Mouse (Mus musculus): Measurements from ENCODE around the gene Btbd9. TPM values are rescaled to one million over a fixed set of nuclear protein-coding genes. Genes with fewer than 3 reads are reported as not detected.
"Not testable (repeated sequence)": the region's sequence is repeated elsewhere in the genome, so short reads cannot be mapped to it uniquely, and the experiment has no call there.

Btbd9 gene
- 100 to 1,000 TPM in 1 of 2 experiments, 10 to 100 TPM in 1; 95.6 to 106 TPM for total RNA-seq (2021)

DNA sequence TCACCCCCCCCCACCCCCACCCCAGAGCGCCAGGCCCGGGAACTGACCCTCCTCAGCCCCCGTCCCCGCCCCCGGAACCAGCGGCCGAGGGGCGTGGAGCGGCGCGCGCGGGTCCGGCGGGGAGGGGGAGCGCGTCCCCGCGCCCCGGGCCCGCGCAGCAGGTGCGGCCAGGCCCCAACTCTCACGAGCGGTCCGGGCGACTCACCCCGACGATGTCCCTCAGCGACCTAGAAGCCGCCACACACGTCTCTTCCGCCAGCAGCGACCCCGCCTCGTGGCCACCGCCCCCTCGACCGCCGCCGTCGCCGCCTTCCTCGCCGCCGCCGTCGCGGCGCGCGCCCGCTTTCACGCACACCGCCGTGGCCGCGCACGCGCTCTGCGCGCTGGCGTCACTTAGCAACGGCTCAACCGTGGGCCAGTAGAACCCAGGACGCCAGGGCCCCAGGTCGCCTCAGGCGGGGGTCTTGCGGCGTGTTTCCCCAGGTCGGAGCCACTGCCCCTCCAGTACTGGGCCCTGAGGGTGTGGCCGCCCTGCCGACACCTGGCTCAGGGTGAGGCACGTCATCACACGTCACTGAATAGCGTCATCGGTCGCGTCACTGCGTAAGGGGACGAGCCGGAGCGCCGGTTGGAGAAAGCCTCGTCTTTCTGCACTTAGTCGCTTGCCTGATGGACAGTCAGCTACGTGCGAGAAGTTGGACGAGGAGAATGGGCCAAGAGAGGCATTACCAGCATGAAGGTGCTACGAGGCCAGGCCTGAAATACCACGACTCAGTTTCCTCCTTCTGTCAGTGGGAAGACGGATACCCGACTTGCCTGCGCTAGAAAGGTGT is at the start of gene Btbd9:
Gene Btbd9, minus strand, starts transcription at position 548 of the 833 bp plus-strand sequence.
- intact Hi-C loops (cut with DNase I) = loop anchor here (2.0 kb wide), 2 partner anchors 51 to 107 kb away; no protein-coding TSS in a partner anchor
- DNase-seq (ENCODE audit: low spot score in 2 of 2) = peak; percentile 97 to 99

DNA sequence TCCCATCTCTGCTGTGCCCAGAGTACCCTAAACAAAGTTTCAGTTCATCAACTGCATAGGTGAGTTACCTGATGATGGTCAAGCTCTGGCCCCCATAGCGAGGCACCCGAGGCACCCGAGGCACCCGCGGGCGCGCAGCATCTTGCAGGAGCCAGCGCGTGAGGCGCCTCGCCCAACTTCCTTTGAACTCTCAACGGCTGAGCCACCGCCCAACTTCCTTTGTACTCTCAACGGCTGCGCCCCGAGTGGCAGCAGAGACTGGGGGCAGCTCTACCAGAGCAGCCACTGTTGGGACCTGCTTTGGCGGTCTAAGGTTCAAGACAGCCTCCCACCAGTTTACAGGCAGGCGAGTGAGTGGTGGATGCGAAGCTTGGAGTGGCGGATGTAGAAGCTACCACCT is 47.8 kb upstream of the Btbd9 start, which contains the start of gene Dnah8:
Gene Dnah8, plus strand, starts transcription at position 223 of the 400 bp plus-strand sequence.
- DNase-seq (ENCODE audit: low spot score in 2 of 2); intact Hi-C loops (cut with DNase I): not testable (repeated sequence)

DNA sequence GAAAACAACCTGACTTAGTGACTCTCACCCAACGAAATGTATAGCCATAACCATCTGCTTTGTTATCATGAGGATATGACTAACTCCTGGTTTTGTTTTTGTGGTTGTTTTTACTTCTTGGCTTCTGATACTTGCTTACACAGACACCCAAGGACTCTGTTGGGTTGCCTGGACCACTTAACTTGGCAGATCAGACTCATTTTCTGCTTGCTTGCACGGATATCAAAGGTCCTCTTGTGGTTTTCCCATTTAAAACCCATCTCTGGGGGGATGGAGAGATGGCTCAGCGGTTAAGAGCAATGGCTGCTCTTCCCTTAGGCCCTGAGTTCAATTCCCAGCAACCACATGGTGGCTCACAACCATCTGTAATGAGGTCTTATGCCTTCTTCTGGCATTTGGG is 46.9 kb upstream of the Btbd9 start:
- intact Hi-C loops (cut with DNase I) = no loop called here

DNA sequence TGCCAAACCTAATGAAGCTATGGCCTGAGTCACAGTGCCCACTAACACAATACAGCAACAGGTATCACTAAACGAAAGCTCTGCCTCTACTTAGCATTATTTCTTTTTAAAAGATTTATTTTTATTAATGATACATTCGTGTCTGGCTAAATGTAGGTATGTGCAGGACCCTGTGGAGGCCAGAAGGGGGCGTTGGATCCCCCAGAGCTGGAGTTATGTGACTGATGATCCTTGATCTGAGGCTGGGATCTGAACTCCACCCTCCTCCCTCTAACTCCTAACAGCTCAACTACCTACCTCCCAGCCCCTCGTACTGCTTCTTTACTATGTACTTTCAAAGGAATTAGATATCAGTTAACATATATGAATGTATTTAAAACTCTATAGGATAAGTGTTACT is 45.2 kb upstream of the Btbd9 start:
- intact Hi-C loops (cut with DNase I) = no loop called here
- DNase-seq (ENCODE audit: low spot score in 2 of 2) = no peak

More for the DNA sequence above, 46.9 kb upstream of the Btbd9 start:
- no peak for DNase-seq (ENCODE audit: low spot score in 2 of 2)

DNA sequence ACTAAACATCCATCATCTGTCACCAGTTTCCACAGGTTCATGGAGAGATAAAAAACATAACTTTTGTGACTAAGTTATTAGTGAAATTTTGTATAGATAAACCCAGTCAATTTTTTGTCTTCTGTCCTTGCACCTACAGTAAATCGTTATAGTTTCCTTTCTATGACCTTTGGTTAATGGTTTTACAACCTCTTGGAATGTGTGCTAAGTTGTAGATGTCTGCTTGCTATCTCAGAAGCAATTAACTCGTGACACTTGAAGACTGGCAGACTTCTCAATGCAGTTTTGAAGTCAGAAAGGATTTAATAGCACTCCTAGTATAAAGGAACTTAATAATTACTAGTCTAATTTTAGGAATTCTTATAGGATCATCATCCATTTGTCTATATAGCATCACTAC is 44.3 kb upstream of the Btbd9 start:
- intact Hi-C loops (cut with DNase I) = no loop called here
- no peak for DNase-seq (ENCODE audit: low spot score in 2 of 2)

DNA sequence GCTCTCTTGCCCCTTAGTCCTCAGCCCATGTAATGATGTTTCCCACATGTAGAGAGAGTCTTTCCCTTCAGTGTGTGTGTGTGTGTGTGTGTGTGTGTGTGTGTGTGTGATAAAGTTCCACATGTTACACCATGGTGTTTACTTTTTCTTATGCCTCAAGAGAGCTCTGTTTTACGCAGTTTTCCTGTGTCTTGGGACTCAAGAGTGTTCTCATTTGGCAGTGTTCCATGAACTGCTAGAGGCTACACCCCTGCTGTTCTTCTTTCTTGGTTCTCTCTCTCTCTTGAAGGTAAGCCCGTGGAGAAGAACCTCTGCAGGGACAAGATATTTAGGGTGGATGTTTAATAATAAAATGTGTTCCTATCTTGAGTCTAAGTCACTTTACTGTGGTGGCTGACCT is 42.9 kb upstream of the Btbd9 start:
- no peak for DNase-seq (ENCODE audit: low spot score in 2 of 2)
- intact Hi-C loops (cut with DNase I) = no loop called here

DNA sequence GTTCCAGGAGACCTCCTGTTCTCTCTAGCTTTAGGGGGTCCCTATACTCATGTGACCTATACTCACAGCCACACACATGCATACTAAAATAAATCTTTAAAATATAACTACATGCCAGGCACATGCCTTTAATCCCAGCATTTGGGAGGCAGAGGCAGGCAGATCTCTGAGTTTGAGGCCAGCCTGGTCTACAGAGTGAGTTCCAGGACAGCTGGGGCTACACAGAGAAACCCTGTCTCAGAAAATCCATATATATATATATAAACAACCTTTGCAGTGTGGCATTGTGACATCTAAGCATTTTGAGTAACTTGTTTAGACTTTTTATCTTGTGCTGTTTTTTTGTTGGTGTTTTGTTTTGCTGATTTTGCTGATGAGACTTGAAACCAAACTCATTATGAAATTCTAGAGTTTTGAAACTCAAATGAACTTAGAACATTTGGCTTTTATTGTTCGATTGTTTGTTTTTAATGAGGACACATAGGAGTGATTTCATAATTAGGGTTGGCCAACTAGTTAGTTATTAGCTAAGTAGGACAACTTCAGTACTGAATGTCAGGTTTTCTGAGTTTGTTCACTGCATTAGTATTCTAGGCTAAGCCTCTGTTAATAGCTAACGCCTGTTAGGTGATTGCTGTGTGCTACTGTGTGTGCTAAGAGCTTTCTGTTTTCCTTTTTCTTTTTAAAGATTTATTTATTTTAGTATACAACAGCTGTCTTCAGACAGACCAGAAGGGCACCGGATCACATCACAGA is 42.0 kb upstream of the Btbd9 start:
- no peak for DNase-seq (ENCODE audit: low spot score in 2 of 2)
- intact Hi-C loops (cut with DNase I) = no loop called here

DNA sequence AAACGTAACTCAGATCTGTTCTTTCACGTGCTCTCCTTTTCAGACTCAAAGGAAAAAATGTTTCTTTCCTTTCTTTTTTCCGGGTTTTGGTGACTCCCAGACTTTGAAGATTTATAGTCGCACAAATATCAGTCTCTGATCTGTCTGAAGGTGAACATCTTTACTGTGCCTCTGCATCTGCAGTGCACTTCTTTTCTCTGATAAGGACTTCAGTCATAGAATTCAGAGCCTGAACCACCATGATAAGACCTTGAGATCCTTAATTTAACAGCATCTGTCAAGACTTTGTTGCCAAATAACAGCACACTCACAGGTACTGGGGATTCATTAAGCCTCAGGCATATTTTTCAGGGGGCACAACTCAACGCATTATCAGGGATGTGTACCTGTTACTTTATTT is 39.9 kb upstream of the Btbd9 start:
- intact Hi-C loops (cut with DNase I) = no loop called here
- DNase-seq (ENCODE audit: low spot score in 2 of 2) = no peak

DNA sequence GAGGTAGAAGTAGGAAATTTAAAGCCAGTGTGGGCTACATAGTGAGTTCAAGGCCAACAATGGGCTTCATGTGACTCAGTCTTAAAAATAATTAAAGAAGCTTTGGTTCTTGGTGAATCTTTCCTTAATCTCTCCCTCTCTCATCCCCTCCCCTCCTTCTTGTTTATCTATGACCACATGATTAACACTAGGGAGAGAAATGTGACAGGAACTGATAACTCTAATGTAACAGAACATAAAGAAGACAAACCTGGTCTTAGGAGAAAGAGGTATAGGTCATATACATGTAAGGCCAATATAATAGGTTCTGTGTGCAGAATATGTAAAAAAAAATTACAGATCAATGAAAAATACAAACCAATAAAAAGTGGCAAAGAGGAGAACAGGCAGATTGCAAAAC is 37.1 kb upstream of the Btbd9 start:
- no peak for DNase-seq (ENCODE audit: low spot score in 2 of 2)
- intact Hi-C loops (cut with DNase I) = no loop called here

DNA sequence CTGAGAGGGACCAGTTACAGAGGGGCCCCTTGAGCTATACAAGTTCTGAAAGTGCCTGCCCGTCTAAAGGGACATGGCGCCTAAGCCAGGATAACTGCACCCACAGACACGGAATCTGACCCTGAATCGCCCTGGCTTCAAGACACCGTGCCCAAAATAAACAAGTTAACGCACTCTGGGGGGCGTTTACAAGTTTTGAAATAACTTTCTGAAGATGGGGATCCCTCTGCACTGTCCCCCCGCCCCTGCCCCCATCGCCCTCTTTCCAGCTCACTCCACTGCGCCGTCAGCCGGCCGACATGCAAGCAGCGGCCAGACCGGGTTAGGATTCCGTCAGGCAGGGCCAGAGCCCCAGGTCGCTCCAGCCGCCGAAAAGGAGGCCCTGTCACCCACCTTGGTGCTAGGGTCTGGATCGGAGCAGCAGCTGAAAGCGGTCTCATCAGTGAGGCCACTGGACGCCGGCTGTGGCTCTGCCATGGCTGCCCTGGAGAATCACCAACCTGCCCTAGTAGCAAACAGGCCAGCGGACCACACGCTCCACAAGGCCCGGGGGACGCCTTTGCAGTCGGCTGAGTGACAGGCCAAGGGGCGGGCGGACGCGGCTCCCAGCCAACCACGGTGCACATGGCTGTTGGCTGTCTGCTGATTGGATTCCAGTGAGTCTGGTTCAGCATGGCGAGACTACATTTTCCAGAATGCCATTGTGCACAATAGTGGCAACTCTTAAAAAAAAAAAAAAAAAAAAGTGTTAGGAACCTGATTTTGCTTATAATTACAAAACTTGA is 36.0 kb upstream of the Btbd9 start:
- intact Hi-C loops (cut with DNase I) = no loop called here
- peak; percentile 100 for DNase-seq (ENCODE audit: low spot score in 2 of 2)

DNA sequence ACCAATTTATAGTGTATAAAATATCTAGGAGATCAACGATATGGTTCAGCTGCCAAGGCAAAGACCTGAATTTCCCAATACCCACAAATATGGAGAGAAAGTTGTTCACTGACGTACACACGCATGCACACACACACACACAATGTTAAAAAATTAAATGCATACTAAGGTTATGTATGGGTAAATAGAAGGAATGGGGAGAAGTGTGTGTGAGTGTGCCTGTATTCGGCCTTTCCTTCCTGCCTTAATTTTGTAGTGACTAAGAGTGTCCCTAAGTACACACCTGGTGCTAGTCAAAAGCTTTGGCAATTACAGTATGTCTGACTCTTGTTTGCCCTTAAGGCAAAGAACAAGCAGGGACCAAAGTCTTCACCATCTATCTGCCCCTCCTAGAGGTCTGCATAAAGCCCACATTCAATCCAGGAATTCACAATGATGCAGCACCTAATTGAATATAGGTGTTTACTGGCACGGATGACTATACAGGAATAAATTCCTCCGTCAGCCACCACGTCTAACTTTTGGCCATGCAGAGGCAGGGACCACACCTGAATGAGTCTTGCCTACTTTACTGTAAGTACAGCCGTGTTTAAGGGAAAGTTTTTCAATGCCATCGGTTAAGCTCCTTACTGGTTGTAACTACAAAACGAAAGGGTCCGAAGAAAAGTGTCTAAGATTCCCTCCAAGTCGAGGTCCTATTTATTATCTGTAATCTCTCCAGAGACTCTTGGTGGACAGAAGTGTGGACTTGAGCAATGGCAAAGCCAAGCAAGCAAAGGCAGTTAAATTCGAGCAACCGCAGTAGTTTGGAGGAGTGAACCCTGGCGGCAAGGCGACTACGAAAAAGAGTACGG is 35.2 kb upstream of the Btbd9 start:
- DNase-seq (ENCODE audit: low spot score in 2 of 2) = no peak
- intact Hi-C loops (cut with DNase I) = no loop called here

DNA sequence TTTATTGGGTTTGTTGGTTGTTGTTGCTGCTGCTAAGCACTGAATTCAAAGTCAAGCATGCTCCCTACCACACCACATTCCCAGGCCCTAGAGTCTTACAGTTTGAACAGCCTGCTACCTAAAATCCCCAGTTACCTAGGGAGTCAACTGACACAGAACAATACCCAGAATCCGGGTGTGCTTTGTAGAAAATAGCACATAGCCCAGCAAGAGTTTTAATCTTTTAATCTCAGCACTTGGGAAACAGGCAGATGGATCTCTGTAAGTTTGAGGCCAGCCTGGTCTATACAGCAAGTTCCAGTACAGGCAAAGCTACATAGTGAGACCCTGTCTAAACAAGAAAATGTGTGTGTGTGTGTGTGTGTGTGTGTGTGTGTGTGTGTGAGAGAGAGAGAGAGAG is 34.5 kb upstream of the Btbd9 start:
- intact Hi-C loops (cut with DNase I) = no loop called here
- no peak for DNase-seq (ENCODE audit: low spot score in 2 of 2)

DNA sequence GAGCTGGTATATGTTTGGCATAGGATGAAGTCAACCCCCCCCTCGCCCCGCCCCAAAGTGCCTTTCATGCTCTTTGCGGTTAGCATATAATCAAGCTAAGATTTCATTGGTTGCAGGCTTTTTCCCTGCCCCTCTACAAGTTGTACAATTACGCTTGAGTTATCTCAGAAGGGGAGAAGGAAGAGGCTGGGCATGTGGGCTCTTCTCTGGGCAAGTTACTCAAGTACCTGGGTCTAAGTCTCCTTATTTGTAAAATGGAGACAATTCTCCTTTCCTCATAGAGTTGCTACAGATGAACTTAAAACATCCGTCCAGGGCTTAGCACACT is 33.7 kb upstream of the Btbd9 start:
- DNase-seq (ENCODE audit: low spot score in 2 of 2) = no peak
- intact Hi-C loops (cut with DNase I) = no loop called here

DNA sequence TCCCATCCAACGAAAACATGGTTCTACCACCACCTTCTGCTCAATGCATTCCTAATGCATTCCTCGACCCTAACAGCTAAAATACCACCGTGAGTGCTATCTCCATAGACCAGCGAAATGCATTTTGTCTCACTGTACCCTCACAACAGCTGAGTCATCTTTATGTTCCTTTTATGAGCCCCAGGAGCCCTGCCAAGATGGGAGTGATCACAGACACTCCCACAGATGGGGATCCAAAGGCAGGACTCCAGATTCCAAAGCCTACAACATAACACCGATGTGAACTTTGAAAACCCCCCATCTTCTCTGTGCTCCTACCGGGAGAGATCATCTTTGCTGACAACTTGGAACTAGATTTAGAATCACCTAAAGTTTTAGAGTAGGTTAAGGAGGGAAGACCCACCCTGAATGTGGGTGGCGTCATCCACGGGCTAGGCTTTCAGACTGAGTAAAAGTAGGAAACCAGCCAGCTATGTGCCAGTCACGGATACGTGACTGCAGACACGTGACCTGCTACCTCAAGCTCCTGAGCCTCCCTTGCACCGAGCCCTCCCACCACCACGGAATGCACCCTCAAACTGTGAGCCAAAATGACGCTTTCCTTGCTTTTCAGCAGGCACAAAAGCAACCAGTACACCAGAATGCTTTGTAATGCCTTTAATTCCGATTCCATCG is 33.2 kb upstream of the Btbd9 start:
- intact Hi-C loops (cut with DNase I) = no loop called here

DNA sequence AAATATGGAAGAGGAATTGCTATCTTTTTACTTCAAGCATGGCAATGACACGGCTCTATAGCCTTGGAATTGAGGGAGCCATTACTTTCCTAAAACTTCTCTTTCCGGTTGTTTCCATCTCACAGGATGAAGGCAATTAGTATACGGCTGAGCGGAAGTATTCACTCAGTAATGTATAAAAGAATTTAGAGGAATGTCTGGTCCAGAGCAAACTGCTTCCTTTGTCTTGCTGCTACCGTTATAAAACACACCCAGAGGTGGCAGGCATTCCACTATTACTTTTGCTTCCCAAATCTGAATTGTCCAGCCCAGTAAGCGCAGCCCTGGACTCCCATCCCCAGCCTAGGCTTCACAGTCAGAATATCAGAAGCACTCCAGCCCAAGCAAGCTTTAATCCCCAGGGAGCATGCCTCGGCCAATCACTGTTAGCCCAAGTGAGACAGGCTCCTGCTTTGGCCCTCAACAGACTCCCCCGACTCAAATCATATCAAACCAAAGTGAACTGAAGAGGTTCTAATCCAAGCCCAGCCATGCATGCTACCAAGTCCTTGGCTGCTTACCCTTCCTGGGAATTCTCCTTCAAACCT is 31.7 kb upstream of the Btbd9 start:
- no peak for DNase-seq (ENCODE audit: low spot score in 2 of 2)

More for the DNA sequence above, 33.2 kb upstream of the Btbd9 start:
- DNase-seq (ENCODE audit: low spot score in 2 of 2) = peak in 1 of 2 experiments; percentile 84

DNA sequence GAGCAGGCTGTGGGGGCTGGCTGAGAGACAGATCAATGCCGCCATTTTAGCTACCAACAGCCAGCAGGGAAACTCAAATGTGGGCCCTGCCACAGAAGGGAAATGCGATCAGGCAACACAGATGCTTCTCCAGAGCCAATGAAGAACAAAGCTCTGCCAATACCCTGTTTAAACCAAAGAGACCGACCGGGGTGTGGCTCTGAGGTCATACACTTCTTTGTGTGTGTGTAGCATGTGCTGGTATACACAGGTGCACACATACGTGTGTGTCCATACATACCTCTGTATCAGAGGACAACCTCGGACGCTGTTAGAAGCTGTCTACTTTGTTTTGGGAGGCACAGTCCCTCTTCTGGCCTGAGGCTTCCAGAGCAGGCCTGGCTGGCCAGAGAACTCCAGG is 31.0 kb upstream of the Btbd9 start:
- no peak for DNase-seq (ENCODE audit: low spot score in 2 of 2)
- intact Hi-C loops (cut with DNase I) = no loop called here

More for the DNA sequence above, 31.7 kb upstream of the Btbd9 start:
- intact Hi-C loops (cut with DNase I) = no loop called here

DNA sequence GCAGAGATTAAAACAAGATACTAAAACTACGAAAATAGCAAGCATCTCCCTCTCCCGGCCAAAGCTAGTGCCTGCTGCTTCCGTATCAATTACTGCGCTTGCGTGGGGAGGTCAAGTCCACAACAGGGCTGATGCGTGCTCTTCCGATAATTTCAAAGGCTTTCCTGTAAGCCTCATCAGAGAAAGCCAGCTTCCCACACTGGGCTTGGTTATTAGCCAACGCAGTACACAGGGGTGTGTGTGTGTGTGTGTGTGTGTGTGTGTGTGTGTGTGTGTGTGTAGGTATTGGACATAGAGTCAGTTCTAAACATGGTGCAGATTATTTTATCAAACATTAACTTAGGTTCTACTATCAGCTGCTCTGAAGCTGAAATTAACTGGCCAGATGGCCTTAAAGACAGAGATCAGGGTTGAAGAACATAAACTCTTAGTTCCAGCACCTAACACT is 30.4 kb upstream of the Btbd9 start:
- intact Hi-C loops (cut with DNase I) = no loop called here
- no peak for DNase-seq (ENCODE audit: low spot score in 2 of 2)

DNA sequence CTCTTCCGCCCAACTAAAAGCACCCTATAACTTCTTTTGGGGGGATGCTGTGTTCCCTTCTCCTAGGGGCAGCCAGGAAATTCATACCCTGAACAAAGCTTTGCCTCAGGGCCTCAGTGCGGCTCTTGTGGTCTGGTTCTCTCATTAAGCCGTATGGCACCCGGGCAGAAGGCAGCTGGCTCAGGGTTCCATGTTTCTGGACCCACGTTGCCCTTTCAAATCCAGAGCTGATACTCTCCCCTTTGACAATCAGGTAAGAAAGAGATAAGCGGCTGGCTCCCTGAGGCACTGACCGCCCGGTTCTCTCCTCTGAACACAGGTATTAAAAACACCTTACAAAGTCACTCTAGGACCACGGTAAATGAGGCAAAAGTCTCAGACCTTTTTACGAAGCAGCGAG is 29.9 kb upstream of the Btbd9 start:
- intact Hi-C loops (cut with DNase I) = no loop called here
- DNase-seq (ENCODE audit: low spot score in 2 of 2) = no peak
